Mouse (Mus musculus): ENCODE data around the gene Med24.
"Not testable (repeated sequence)": the region's sequence is repeated elsewhere in the genome, so short reads cannot be mapped to it uniquely, and the experiment has no call there.

Med24 gene

GRCm38 (mm10) chr11:98745932-98746853 is 17.0 kb upstream of the Med24 start:
- DNase-seq (ENCODE audit: low read depth), result no peak

GRCm38 (mm10) chr11:98744456-98745019 is 15.3 kb upstream of the Med24 start:
- DNase-seq (ENCODE audit: low read depth), result no peak

- no peak for DNase-seq (ENCODE audit: low read depth)
These were observed 14.6 kb upstream of the Med24 start for GRCm38 (mm10) chr11:98743655-98744345.

GRCm38 (mm10) chr11:98742397-98743291 is 13.4 kb upstream of the Med24 start:
- DNase-seq (ENCODE audit: low read depth), result no peak

GRCm38 (mm10) chr11:98741622-98742396 is 12.6 kb upstream of the Med24 start:
- no peak for DNase-seq (ENCODE audit: low read depth)

DNA sequence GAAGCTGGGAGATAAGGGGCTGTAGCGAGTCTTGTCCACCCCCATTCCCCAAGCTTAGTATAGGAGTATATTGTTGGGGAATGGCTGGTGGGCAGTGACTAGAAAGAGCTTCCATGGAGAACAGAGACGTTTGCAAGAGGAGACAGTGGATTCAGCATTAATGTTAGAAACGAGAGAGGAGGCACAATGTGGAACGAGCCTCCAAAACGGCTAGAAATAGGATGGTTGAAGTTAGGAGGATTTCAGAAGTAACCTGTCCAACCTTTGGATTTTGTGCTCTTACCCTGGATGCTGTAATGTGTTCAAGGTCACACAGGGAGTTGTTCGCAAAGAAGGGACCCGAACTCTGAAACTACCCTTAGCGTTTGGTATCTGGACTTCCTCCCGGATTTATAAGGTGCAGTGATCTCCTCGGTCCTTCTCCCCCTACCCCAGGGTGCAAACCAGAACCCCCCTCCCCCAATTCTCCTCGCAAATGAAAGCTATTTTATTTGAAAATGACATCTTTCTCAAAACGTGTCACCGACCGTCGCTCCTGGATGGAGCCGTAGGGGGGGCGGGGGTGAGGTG is 11.9 kb upstream of the Med24 start:
- DNase-seq (ENCODE audit: low read depth), result no peak

GRCm38 (mm10) chr11:98740393-98741050 is 11.3 kb upstream of the Med24 start, which contains the start of gene Thra:
Gene Thra (plus strand): TSS chr11:98740638.
- no peak for DNase-seq (ENCODE audit: low read depth)

DNA sequence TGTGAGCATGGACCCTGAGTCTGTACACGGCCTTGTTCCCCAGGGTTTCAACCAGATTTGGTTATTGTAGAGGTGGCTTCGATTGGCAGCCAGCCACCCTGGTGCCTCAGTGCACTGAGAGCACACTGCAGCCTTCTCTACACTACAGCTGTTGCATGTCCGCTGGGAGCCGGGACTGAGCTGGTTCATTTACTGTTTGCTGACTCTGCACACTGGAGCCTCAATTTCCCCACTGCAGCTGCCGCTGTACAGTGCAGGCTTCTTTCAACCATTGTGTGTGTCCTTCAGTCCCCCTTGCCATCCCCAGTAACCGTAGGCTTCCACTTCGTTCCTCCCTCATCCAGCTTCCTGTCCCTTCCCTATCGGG is 10.8 kb upstream of the Med24 start:
- no peak for DNase-seq (ENCODE audit: low read depth)

DNA sequence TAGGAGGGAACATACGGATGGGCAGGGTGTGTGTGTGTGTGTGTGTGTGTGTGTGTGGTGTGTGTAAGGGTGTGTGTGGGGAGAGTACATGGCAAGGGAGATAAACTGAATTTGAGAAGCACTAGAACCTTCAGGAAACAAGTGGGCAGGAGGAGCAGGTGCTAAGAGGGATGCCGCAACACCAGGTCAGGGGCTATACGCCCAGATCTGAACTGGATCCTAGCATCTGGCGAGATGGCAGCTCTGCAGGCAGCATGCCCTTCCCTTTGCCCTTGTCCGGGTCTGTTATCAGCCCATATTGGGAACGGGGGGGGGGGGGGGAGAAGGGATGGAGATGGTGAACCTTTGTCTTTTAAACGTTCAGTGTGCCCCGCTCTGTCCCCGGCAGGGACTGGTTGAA is 9.7 kb upstream of the Med24 start:
- no peak for DNase-seq (ENCODE audit: low read depth)

DNA sequence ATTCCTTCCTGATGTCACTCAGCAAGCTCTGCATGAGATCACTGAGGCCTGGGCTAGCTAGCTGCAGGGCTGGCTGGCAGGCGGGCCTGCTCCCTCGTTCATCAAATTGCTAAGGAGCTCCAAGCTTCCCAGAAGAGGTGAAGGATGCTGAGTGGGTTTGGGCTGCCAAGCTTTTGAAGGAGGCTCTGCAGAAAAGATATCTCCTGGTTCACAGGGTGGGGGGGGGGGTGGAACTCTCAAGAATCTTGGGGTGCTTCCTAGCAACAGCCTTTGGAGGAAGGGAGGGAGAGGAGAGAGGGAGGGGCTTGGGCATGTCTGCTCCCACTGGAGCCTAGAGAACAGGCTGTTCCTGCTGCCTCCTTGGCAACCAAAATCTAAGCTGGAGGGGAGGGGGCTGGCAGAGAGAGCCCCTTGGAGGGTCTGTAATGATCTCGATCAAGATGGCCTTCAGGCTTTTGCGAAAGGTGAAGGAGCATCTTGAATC is 9.2 kb upstream of the Med24 start:
- DNase-seq (ENCODE audit: low read depth), result no peak

- not testable (repeated sequence) for DNase-seq (ENCODE audit: low read depth)
These were observed 8.0 kb upstream of the Med24 start for GRCm38 (mm10) chr11:98737220-98737619.

GRCm38 (mm10) chr11:98736176-98736575 is 6.9 kb upstream of the Med24 start:
- DNase-seq (ENCODE audit: low read depth), result no peak

GRCm38 (mm10) chr11:98735111-98735510 is 5.9 kb upstream of the Med24 start:
- no peak for DNase-seq (ENCODE audit: low read depth)

DNA sequence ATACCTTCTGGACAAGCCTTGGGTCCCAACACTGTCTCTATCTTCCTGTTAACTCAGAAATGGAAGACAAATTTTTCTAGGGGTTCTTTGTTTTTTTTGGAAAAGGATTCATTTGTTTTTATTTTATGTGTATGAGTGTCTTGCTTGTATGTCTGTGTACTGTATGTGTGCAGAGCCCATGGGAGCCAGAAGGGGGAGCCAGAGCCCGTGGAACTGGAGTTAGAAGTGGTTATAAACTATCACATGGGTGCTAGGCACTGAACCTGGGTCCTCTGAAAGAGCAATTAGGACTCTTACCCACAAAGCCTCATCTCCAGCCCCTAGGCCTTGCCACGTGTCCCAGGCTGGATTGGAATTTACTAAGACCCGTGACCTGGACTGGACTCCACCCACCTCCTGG is 4.8 kb upstream of the Med24 start:
- DNase-seq (ENCODE audit: low read depth), result no peak

- DNase-seq (ENCODE audit: low read depth), result no peak
These were observed 1.9 kb upstream of the Med24 start for GRCm38 (mm10) chr11:98731134-98731533.

- no peak for DNase-seq (ENCODE audit: low read depth)
These were observed 1.5 kb upstream of the Med24 start for GRCm38 (mm10) chr11:98730727-98731126.

DNA sequence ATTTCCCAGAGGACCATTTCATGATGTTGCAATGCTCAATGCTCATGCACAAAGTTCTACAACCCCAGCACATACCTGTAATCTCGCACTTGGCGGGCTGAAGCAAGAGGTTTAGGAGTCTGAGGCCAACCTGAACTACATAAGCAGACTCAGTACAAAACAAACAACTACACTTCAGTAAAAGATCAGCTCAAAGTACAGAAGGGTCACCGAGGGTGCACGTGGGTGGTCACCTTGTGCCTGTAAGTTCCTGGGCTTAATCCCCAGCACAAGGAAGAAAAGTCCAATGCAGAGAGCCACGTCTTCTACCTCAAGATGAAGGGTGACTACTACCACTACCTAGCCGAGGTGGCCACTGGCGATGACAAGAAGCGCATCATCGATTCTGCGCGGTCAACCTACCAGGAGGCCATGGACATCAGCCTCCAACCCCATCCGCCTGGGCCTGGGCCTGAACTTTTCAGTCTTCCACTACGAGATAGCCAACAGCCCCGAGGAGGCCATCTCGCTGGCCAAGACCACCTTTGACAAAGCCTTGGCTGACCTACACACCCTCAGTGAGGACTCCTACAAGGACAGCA is 3.2 kb downstream of the Med24 start:
- no peak for DNase-seq (ENCODE audit: low read depth)

- no peak for DNase-seq (ENCODE audit: low read depth)
These were observed 6.1 kb downstream of the Med24 start for GRCm38 (mm10) chr11:98723098-98723497.

GRCm38 (mm10) chr11:98721458-98722226 is 7.6 kb downstream of the Med24 start:
- peak; percentile 88 for DNase-seq (ENCODE audit: low read depth)
